Mouse (Mus musculus) liver, embryonic 14.5 days (tissue): Measurements from ENCODE around the gene Ccdc171.

Experiments
- CTCF ChIP-seq: IDR thresholded peaks from 2 replicates; pipeline ENCODE4 v1.5.1; 2016; ENCODE audit warnings: antibody characterized with exemption, low read depth, control low read depth
- EP300 ChIP-seq: IDR thresholded peaks from 2 replicates; pipeline ENCODE4 v1.6.1; 2016; ENCODE audit warnings: antibody characterized with exemption, low read depth

GRCm38 (mm10) chr4:83839077-83839476 lies 313.7 kb downstream of the Ccdc171 start:
- no peak for TF ChIP-seq CTCF
- TF ChIP-seq EP300 = no peak
